Mouse (Mus musculus) embryonic facial prominence, embryonic 12.5 days (tissue): ENCODE measurements at regions not wholly inside any gene's neighbourhood (a gene's known extent, or its start where the extent isn't known, plus 50 kb on each side); places are given as distances from the start of the nearest gene placed in this dataset.

ENCODE experiments used
- ATAC-seq: fragments of 200-750 bp; cut with Nextera tagmentation; 2 replicates; pipeline ENCODE4 v1.8.0; 2017; ENCODE audit not compliant: insufficient number of reproducible peaks, insufficient read depth, low FRiP score, low TSS enrichment
- H3K27ac ChIP-seq: fragments of 300-500 bp; sonication (generic); 2 replicates; pipeline ENCODE4 v1.5.1; 2016; ENCODE audit warnings: mild to moderate bottlenecking
- H3K27me3 ChIP-seq: fragments of 300-500 bp; sonication (generic); 2 replicates; pipeline ENCODE4 v1.6.1; 2016; ENCODE audit warnings: mild to moderate bottlenecking, moderate library complexity
- H3K36me3 ChIP-seq: fragments of 300-500 bp; sonication (generic); 2 replicates; pipeline ENCODE4 v1.6.1; 2016; ENCODE audit warnings: mild to moderate bottlenecking
- H3K4me1 ChIP-seq: fragments of 300-500 bp; sonication (generic); 2 replicates; pipeline ENCODE4 v1.6.1; 2016
- H3K4me2 ChIP-seq: fragments of 300-500 bp; sonication (generic); replicated peaks from 2 replicates; pipeline ENCODE4 v1.6.1; 2016; ENCODE audit warnings: mild to moderate bottlenecking, moderate library complexity
- H3K4me3 ChIP-seq: fragments of 300-500 bp; sonication (generic); 2 replicates; pipeline ENCODE4 v1.5.1; 2016; ENCODE audit warnings: mild to moderate bottlenecking
- H3K9ac ChIP-seq: fragments of 300-500 bp; sonication (generic); 2 replicates; pipeline ENCODE4 v1.6.1; 2016; ENCODE audit warnings: mild to moderate bottlenecking, moderate library complexity
- H3K9me3 ChIP-seq: fragments of 300-500 bp; sonication (generic); 2 replicates; pipeline ENCODE4 v1.6.1; 2016; ENCODE audit warnings: mild to moderate bottlenecking, moderate library complexity
- whole genome bisulfite sequencing: fragments of 180-500 bp; shearing (Covaris S2); methylation state at CpG from one replicate; pipeline ENCODE4 v1.1.7; 2016; 5-methylcytosine and 5-hydroxymethylcytosine counted together

GRCm38 (mm10) chr2:74168776-74169570, 257.8 kb upstream of the Atp5g3 start:
- no peak overlapping the region for H3K9ac ChIP-seq
- H3K36me3 ChIP-seq = no peaks in the 10 kb centered on the region
- 37% methylated on average over 16 of the region's 16 CpGs for WGBS
- no peak overlapping the region for H3K4me2 ChIP-seq
- H3K9me3 ChIP-seq = no peaks in the 10 kb centered on the region
- H3K4me1 ChIP-seq = no peaks in the 10 kb centered on the region
- H3K4me3 ChIP-seq = no peak overlapping the region
- peak; percentile 64; the same call in 1 of the 2 replicates for ATAC-seq
- H3K27me3 ChIP-seq = no peaks in the 10 kb centered on the region
- H3K27ac ChIP-seq = no peak overlapping the region

GRCm38 (mm10) chr2:74168307-74168706, 257.2 kb upstream of the Atp5g3 start:
- no peak for ATAC-seq
- Histone ChIP-seq H3K9me3 (no peaks in the 10 kb centered on the region), H3K4me3 (no peak overlapping the region), H3K27me3 (no peaks in the 10 kb centered on the region), H3K36me3 (no peaks in the 10 kb centered on the region), H3K27ac (no peak overlapping the region), H3K4me1 (no peaks in the 10 kb centered on the region), H3K9ac (no peak overlapping the region), H3K4me2 (no peak overlapping the region)
- WGBS = 88% methylated on average over 17 of the region's 17 CpGs

- H3K27me3 ChIP-seq = 0 out of 2 replicates have a peak, but pooled peaks cover 4% of the 10 kb centered on the region
- no peaks in the 10 kb centered on the region for H3K9me3 ChIP-seq
- H3K9ac ChIP-seq = no peak overlapping the region
- H3K4me2 ChIP-seq = no peak overlapping the region
- no peaks in the 10 kb centered on the region for H3K36me3 ChIP-seq
- no peak overlapping the region for H3K4me3 ChIP-seq
- no peak overlapping the region for H3K27ac ChIP-seq
- ATAC-seq = no peak
- 87% methylated on average over 6 of the region's 6 CpGs for WGBS
- H3K4me1 ChIP-seq = no peaks in the 10 kb centered on the region
These were observed 242.9 kb upstream of the Atp5g3 start for GRCm38 (mm10) chr2:74154062-74154461.

- ATAC-seq = no peak
- H3K9me3 ChIP-seq = no peaks in the 10 kb centered on the region
- 0 out of 2 replicates have a peak, but pooled peaks cover 4% of the 10 kb centered on the region for H3K27me3 ChIP-seq
- no peaks in the 10 kb centered on the region for H3K4me1 ChIP-seq
- no peaks in the 10 kb centered on the region for H3K36me3 ChIP-seq
- 47% methylated on average over 5 of the region's 5 CpGs for WGBS
- H3K9ac ChIP-seq = no peak overlapping the region
- H3K4me2 ChIP-seq = no peak overlapping the region
- no peak overlapping the region for H3K4me3 ChIP-seq
- no peak overlapping the region for H3K27ac ChIP-seq
These were observed 242.2 kb upstream of the Atp5g3 start for GRCm38 (mm10) chr2:74153247-74153850.

GRCm38 (mm10) chr2:74152534-74153246, 241.6 kb upstream of the Atp5g3 start:
- Histone ChIP-seq H3K9me3 (no peaks in the 10 kb centered on the region), H3K4me3 (no peak overlapping the region), H3K27ac (no peak overlapping the region), H3K36me3 (no peaks in the 10 kb centered on the region), H3K4me2 (no peak overlapping the region), H3K9ac (no peak overlapping the region), H3K27me3 (0 out of 2 replicates have a peak, but pooled peaks cover 4% of the 10 kb centered on the region), H3K4me1 (no peaks in the 10 kb centered on the region)
- 48% methylated on average over 8 of the region's 8 CpGs for WGBS
- no peak for ATAC-seq

GRCm38 (mm10) chr2:74147193-74147592, 236.1 kb upstream of the Atp5g3 start:
- 83% methylated on average over 4 of the region's 4 CpGs for WGBS
- Histone ChIP-seq H3K4me1 (no peaks in the 10 kb centered on the region), H3K9ac (no peak overlapping the region), H3K36me3 (no peaks in the 10 kb centered on the region), H3K9me3 (no peaks in the 10 kb centered on the region), H3K4me3 (no peak overlapping the region), H3K4me2 (no peak overlapping the region), H3K27me3 (no peaks in the 10 kb centered on the region), H3K27ac (no peak overlapping the region)
- no peak for ATAC-seq

GRCm38 (mm10) chr2:74136624-74137003, 225.5 kb upstream of the Atp5g3 start:
- Histone ChIP-seq H3K4me1 (peaks cover 12% of the 10 kb centered on the region), H3K27me3 (peaks cover 5% of the 10 kb centered on the region; the same call in 1 of the 2 replicates), H3K27ac (no peak overlapping the region), H3K9me3 (no peaks in the 10 kb centered on the region), H3K9ac (no peak overlapping the region), H3K4me2 (no peak overlapping the region), H3K4me3 (no peak overlapping the region), H3K36me3 (no peaks in the 10 kb centered on the region)
- ATAC-seq = no peak
- WGBS = 29% methylated on average over 9 of the region's 9 CpGs

GRCm38 (mm10) chr2:74135963-74136623, 225.0 kb upstream of the Atp5g3 start:
- Histone ChIP-seq H3K9me3 (no peaks in the 10 kb centered on the region), H3K4me1 (peaks cover 12% of the 10 kb centered on the region), H3K4me2 (no peak overlapping the region), H3K36me3 (no peaks in the 10 kb centered on the region), H3K9ac (no peak overlapping the region), H3K27ac (no peak overlapping the region), H3K27me3 (peaks cover 5% of the 10 kb centered on the region), H3K4me3 (no peak overlapping the region)
- 46% methylated on average over 15 of the region's 15 CpGs for whole genome bisulfite sequencing
- ATAC-seq = 0 out of 2 replicates have a peak, but pooled peaks have one; percentile 35

- Histone ChIP-seq H3K9ac (no peak overlapping the region), H3K4me1 (peaks cover 19% of the 10 kb centered on the region), H3K27me3 (peaks cover 3% of the 10 kb centered on the region), H3K36me3 (no peaks in the 10 kb centered on the region), H3K4me3 (no peak overlapping the region), H3K27ac (no peak overlapping the region), H3K9me3 (no peaks in the 10 kb centered on the region), H3K4me2 (peak overlapping the region; percentile 63)
- 12% methylated on average over 8 of the region's 8 CpGs for WGBS
- no peak for ATAC-seq
These were observed 219.0 kb upstream of the Atp5g3 start for GRCm38 (mm10) chr2:74130141-74130588.

- peaks cover 3% of the 10 kb centered on the region for H3K27me3 ChIP-seq
- no peak for ATAC-seq
- no peak overlapping the region for H3K27ac ChIP-seq
These were observed 217.8 kb upstream of the Atp5g3 start for GRCm38 (mm10) chr2:74128782-74129538.

GRCm38 (mm10) chr2:74127136-74127535, 216.0 kb upstream of the Atp5g3 start:
- Histone ChIP-seq H3K27me3 (peaks cover 3% of the 10 kb centered on the region), H3K4me2 (no peak overlapping the region), H3K4me1 (peaks cover 19% of the 10 kb centered on the region), H3K4me3 (no peak overlapping the region), H3K27ac (no peak overlapping the region), H3K9me3 (no peaks in the 10 kb centered on the region), H3K9ac (no peak overlapping the region), H3K36me3 (no peaks in the 10 kb centered on the region)
- no peak for ATAC-seq
- WGBS = 85% methylated on average over 4 of the region's 4 CpGs

More at GRCm38 (mm10) chr2:74128782-74129538, 217.8 kb upstream of the Atp5g3 start:
- Histone ChIP-seq H3K9ac (peak overlapping the region; percentile 38; the same call in 1 of the 2 replicates), H3K4me1 (peaks cover 19% of the 10 kb centered on the region), H3K36me3 (no peaks in the 10 kb centered on the region), H3K4me2 (peak overlapping the region; percentile 63), H3K4me3 (peak overlapping the region; percentile 36), H3K9me3 (no peaks in the 10 kb centered on the region)
- under 1% methylated on average over 14 of the region's 14 CpGs for WGBS
